Mouse (Mus musculus) 3T3-L1 (cell line): ENCODE measurements around the gene Rmnd1.

Experiments used
- DNase-seq: peaks from one replicate; pipeline ENCODE4 v3.0.0-alpha.2; 2015; ENCODE audit warnings: low read depth, low spot score

Gene Rmnd1

GRCm38 (mm10) chr10:4354371-4355260 is 77.6 kb downstream of the Rmnd1 start:
- DNase-seq = no peak
